Mouse (Mus musculus) left cerebral cortex, postnatal 10 days (tissue): Measurements from ENCODE around the gene Ctnna3. TPM values are rescaled to one million over a fixed set of nuclear protein-coding genes. Genes with fewer than 3 reads are reported as not detected.

Experiments used
- DNase-seq, 2 experiments: peaks; one replicate each; pipeline ENCODE4 v3.0.0; 2021 to 2022; ENCODE audit warnings: low spot score in 2 of 2, mixed read lengths in 1 of 2; ENCODE audit errors: extremely low spot score in 1 of 2
- intact Hi-C: fragments of 180-260 bp; cut with DNase I; formaldehyde crosslinking; loops from one replicate; pipeline ENCODE4 v1.15.1; 2025
- total RNA-seq, 2 experiments: library from RNA; stranded (reverse); gene quantifications; 2 replicates each; pipeline ENCODE4 v1.2.3; 2021

Ctnna3 gene
- total RNA-seq, 2 experiments from 2014 or later: 1.4 TPM

DNA sequence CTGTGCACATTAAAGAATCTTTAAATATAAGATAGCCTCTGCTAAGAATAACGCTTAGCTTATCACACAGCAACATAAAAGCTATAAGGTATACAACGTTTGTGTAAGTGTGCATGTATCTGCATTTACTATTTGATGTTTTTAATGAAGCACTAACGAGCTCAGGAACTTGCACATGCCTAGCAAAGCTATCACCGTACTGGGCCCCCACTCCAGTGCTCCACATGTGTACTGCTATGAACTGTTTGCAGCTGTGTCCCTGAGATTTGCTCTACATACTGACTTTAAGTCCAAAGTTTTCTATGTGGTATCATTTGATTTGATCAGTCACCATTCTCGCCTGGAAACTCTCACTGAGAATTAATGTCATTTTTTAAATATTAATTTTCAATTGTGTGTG, 549.1 kb downstream of the Ctnna3 start:
- intact Hi-C loops: no loop called here
- no peak for DNase-seq

DNA sequence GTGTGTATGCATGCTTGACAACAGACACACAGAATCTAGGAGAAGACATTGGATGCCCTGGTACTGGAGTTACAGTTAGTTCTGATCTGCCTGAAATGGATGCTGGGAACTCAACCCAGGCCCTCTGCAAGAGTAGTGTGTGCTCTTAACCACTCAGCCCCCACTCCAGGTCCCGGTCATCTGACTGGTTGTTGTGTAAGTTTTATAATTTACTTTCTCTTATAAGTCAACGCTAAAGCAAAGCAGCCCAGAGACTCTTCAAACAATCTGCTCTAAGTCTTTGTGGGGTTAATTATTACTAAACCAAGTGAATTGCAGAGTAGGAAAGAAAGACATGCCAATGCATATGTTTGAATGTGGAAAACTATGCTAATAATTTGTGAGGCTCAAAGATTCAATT, 549.5 kb downstream of the Ctnna3 start:
- no peak for DNase-seq
- intact Hi-C loops: no loop called here

DNA sequence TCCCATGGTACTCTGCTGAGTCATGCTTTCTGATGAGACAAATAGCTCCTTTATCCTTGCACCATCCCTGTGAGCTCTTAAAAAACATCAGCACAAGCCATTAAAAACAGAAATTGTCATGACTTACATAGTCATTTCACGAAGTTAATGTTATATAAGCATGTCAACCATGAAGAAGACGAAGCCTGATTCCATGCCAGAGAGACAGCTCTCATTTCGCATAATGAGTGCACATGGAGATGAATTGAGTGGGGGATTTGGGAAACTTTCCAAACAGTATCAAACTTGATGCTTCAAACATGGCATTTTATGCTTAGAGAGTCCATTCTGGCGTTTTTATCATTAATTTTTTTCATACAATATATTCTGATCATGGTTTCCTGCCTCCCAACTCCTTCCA, 555.7 kb downstream of the Ctnna3 start:
- intact Hi-C loops: no loop called here
- peak in 1 of 2 experiments; percentile 16 for DNase-seq

DNA sequence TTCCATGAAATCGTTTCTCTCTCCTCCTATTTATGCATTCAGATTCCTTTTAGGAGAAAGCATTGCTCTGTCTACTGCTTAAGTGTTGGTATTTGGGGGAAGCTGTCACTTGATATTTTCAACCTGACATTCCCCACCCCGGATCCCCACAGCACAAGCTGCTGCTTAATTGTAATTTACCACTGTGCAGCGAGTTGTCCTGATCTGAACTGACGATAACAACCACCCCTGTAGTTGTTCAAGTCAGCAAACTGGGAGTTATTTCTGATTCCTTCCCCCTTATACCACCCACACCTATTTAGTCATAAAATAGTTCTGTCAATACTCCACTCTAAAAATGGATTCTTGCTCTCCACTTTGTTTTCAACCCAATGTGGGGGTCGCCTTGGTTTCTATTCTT, 564.4 kb downstream of the Ctnna3 start:
- DNase-seq: no peak
- intact Hi-C loops: no loop called here

DNA sequence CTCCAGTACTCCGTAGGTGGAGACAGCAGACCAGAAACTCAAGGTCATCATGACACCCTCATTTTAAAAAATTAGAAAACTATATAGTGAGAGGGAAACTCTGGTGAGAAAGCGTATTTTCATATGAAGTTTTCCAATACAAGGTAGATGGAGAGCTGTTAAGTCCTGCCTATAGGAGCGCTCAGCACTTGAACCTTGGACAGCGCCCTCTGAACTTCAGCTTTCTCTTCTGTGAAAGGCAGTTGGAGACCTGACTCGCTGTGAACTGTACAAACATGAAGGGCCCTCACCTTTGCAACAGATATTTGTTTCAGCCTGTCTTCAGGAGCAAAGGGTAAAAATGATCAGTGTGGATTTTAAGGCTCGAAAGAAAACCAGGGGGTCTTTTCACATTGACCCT, 571.6 kb downstream of the Ctnna3 start:
- intact Hi-C loops: no loop called here

DNA sequence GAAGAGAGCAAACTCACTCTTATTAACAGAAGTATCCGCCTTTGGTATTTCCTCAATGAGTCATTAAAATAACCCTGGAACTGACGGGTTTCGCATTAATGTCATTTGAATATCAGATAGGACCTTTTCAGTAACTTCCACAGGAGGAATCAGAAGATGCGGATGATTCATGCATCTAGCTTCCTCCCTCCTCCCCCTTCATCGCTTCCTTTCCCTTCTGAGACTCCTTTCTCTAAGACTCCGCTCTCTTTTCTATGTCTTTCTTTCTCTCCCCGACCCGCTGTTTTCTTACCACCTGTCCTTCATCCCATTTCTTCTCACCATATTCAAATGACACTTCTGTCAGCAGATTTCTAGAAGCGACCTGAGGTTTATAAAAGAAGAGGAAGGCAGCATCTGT, 572.1 kb downstream of the Ctnna3 start:
- no peak for DNase-seq
- intact Hi-C loops: no loop called here

More for the DNA sequence above, 571.6 kb downstream of the Ctnna3 start:
- no peak for DNase-seq

DNA sequence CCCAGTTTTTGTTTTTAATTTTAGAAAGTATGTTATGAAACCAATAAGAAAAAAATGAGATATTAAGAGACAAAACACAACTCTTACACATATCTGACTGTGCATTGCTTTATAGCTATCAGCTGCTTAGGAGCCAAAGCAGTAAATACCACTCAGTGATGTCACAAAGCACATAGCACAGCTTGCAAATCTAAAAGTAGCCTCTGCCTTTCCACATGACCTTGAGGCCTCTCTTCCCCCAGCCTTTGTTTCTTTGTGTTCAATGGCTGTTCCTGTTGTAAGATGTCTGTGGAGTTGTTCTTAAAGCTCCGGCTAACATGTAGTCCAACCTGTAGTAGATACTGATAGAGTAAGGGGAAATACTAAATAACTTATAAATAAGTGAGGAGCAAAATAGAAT, 590.4 kb downstream of the Ctnna3 start:
- DNase-seq: no peak
- intact Hi-C loops: no loop called here

DNA sequence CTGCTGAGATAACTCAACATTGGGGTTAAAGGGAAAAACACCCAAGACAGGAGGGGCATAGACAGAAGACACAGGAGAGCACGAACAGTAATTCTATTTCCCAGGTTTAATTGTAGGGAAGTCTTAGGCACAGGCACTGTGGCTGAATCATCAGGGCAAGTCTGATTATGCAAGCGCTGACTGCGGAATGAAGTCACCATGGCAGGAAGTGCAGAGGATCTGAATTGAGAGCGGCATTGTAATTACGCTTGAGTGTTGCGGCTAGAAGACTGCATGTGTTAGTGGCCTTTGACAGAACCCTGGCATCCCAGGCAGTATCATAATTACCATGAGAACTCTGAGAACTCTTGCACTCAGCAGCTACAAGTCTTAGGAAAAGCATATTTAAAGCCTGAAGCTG, 593.4 kb downstream of the Ctnna3 start:
- no peak for DNase-seq
- intact Hi-C loops: no loop called here

DNA sequence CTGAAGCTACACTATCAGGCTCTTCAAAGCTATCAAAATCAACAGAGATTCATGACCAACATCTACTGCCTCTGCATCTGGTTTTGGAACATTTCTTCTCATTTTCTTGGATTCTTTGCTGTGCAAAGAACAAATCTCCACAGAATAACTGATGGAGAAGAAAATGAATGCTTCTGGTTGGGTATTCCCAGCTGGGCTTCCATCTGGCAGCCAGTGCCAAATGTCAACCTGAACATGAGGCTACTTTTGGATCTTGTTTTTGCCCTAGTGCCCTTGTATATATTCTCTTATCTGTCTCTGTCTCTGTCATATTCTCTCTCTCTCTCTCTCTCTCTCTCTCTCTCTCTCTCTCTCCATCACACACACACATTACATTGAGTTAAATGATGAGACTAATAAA, 601.0 kb downstream of the Ctnna3 start:
- DNase-seq: no peak
- intact Hi-C loops: no loop called here

DNA sequence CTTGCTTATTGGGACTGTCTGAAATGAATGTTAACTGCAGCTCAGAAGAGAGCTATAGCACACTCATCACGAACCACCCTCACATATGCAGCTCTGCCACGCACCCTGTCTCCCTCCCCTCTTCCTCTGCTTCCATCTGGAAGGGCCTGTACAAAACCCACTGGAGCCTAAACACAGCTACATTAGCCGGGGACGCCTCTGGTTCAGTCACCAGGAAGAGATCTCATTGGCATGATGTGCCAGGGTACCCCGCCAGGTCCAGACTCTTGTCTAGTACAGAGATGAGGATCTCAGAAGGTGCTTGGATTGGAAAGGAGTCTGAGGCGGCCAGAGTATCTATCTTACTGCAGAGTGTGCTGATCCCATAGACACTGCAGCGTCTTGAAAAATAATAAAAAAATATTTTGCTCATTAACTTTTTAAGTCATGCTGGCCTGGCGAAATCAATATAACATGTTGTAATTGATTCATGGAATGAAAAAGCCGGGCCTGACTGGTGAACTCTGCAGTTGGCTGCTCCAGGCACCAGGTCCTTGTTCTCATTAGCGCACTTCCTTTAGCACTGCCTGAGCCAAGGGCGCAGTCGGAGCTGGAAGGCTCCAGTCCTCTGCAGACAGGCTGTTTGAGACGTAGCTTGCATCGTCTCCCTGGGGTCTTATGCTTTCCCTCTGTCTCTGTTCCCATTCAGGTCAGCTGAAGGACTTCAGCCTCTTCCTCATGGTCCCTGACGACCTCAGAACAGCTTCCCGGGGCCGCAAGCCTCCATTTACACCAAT, 610.0 kb downstream of the Ctnna3 start:
- DNase-seq: no peak

DNA sequence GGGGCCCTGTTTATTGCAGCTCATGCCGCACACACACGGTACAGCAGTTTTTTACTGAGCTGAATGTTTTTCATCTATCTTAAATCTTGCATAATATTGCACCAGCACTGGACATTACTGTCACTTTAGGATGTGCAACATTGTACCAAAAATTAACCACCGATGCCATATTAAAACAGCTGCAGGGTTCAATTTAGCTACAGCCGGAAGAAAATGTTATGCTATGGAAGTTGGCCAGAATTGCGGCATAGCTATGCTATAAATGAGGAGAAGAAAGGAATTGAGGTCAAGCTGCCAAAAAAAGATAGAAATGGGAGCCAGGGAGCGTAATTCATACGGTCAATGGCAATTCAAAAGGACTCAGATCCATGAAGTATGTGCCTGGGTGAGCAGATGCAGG, 611.3 kb downstream of the Ctnna3 start:
- DNase-seq: no peak
- intact Hi-C loops: no loop called here

More for the DNA sequence above, 610.0 kb downstream of the Ctnna3 start:
- intact Hi-C loops: no loop called here

DNA sequence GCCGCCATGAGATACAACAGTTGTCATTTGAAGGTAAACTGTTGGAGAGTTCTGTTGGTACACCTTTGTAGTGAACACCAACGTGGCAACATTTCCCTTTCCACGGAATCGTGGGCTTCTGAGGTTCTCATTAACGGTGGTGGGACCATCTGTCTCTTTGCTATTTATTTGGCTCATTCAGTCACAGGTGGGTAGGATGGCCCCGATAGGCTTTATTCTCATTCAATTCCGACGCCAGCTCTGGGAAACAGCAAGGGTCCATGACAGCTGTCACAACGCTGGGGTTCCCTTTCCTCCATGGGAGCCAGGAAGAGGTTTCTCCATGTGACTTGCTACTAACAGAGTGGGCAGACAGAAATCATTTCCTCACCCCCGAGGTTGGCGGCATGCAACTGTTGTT, 612.0 kb downstream of the Ctnna3 start:
- no peak for DNase-seq
- intact Hi-C loops: no loop called here

DNA sequence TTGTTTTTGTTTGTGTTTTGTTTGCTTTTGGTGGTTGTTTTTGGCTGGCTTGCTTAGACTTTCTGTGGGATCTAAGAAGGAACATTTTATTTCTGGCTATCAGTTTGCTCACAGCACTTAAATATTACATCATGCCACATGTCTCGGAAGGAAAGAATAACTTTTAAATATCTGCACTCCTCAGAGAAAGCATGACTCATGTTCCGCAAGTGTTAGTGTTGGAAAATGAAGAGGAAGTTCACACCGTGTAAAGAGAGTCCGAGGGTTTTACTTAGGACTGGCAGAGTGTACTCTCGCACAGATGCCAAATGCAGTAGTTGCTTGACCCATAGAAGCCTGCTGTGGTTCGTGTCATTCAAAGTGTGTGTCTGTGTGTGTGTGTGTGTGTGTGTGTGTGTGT, 619.3 kb downstream of the Ctnna3 start:
- DNase-seq: no peak
- intact Hi-C loops: no loop called here

DNA sequence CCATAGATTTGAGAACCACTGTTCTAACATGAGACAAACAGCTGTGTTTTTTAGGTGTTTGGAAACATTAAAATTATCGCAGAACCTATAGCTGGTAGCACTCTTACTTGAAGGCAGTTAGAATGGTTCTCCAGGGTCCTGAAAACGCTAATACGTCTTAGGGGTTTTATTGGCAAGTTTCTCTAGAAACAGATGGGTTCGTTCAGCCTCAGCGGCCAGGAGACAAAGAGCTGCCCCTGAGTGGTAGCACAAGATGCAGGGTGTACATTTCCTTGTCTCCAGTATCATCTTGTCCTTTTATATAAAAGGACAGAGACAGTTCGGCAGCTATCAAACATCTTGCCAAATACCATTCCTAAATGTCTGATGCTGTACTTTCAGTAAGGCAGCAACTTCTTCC, 620.0 kb downstream of the Ctnna3 start:
- intact Hi-C loops: no loop called here
- DNase-seq: no peak

DNA sequence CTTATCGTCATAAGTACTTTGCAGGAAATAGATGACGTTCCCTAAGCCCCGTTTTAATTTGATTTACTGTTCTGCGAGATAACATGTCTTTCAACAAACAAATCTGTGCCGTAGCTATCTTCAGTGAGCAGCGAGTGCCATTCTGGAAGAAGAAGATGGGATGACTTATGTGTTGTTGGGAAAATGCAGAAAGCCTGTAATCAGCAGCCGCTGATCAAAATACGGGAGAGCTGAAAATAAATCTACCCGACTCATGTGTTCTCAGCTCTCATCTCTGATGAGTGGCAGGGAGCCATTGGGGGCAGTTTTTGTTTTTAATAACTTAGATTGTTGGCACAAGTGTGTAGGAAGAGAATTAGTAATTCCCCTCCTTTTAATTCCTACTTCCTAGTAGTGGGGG, 633.8 kb downstream of the Ctnna3 start:
- intact Hi-C loops: no loop called here
- DNase-seq: no peak

DNA sequence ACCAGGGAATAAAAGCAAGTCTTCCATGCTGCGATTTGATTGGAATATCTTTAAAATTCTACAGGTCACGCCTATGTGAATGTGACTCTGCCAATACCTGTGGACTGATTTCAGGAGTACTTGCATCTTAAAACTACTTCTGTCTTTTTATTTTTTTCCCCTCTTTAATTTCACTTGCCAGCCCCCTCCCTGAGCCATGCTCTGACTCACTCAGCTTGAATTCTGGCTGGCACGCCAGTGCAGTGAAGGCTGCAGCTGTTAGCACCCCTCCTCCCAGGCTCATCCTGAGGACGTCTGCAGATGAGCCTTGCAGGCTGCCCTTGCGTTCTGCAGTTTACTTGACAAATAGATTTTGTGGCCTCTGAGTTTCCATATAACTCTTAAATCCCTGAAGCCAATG, 646.0 kb downstream of the Ctnna3 start:
- intact Hi-C loops: no loop called here
- DNase-seq: peak in 1 of 2 experiments; percentile 56

DNA sequence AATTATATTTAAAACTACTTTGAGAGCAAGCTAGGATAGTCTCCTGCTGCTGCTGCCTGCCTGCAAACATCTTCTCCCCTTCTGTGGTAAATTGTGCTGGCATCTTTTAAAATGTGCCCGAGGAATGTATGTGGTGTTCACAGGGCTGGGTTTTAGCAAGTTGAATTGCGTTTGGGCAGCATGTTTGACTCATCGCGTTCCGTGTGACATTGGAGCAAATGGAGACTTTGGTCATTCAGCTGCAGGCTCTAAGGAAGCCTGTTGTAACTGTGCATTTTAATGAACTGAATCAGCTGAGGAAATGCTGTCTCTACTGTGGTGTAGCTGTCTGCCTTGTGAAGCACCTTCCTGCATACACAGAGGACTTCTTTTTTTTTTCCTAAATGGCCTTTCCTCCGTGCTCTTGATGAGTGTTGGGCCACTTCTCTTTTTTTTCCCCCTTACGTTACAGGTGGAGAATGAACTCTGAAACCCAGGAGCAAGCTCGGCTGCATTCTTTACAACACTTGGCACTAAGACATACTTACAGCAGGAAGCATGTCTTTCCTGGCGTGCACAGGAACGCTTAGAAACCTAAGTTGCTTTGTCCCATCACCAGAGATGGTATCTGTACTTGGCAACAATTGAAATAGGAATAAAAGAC, 646.6 kb downstream of the Ctnna3 start:
- intact Hi-C loops: no loop called here
- no peak for DNase-seq

DNA sequence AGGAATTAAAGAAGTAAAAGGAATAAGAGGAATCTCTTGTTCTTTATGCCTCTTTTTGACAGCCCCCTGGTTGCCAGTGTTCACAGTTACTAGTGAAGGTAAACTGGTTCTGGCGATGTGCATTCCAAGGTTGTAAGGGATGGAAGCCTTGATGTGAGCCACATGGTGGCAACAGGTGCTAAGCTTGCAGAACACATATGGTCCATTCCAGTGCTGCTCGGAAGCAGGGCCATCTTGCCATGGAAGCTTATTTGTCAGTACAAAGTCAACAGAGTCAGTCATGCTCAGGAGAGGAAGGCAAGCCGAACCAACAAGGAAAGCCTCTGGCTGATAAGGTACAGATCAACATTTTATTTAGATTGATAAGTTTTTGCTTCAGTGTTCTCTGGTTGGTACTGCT, 652.4 kb downstream of the Ctnna3 start:
- intact Hi-C loops: loop anchor here (5.0 to 10.0 kb wide), 3 partner anchors 500 to 662 kb away; partner anchors contain the start of gene Gm7075
- no peak for DNase-seq

DNA sequence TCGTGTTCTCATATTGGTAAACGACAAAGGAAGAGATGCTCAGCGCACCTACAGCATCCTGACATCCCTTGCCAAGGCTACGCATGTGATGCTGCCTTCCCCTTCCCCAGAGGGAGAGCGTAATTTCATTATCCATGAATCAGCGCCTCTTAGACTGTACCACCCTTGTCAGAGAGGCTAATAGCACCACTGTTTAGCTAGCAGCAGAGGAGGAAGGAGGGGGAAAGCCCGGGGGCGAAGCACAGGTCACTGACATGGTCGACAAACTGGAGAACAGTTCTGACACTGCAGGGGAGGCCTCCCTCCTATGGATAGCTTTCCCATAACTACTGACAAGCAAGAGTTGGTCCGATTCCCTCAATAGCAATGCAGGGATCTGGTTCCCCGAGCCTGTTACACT, 653.9 kb downstream of the Ctnna3 start:
- intact Hi-C loops: loop anchor here (5.0 to 10.0 kb wide), 3 partner anchors 502 to 661 kb away; partner anchors contain the start of gene Gm7075
- DNase-seq: peak in 1 of 2 experiments; percentile 28

DNA sequence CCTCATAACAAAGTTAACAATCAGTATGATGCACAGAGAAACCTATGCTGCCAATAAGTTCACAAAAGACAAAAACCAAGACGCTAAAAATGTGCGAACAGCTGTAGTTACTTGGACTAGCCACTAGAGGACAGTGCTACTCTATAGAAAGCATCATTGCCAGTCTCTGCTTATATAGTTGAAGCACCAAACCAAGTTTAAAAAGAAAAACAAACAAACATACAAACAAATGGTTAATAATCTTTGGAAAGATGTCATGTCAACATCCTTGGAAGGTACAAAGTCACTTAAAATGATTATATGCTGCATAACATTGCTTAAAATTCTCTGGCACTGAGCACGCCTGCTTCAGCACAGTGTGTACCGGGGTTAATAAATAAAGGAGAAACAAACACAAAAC, 654.6 kb downstream of the Ctnna3 start:
- intact Hi-C loops: loop anchor here (5.0 to 10.0 kb wide), 3 partner anchors 502 to 660 kb away; partner anchors contain the start of gene Gm7075
- no peak for DNase-seq
